Mouse (Mus musculus): ENCODE measurements around the gene Itfg1.
"Not testable (repeated sequence)": the region's sequence is repeated elsewhere in the genome, so short reads cannot be mapped to it uniquely, and the experiment has no call there.

The Itfg1 gene

GRCm38 (mm10) chr8:85840657-85841488 lies at the start of gene Itfg1, which contains the start of gene Phkb:
TSS of gene Itfg1 (minus strand) at chr8:85840921.
TSS of gene Phkb (plus strand) at chr8:85840959.
- in situ Hi-C loops (cut with MboI, MseI), result no loop called here

DNA sequence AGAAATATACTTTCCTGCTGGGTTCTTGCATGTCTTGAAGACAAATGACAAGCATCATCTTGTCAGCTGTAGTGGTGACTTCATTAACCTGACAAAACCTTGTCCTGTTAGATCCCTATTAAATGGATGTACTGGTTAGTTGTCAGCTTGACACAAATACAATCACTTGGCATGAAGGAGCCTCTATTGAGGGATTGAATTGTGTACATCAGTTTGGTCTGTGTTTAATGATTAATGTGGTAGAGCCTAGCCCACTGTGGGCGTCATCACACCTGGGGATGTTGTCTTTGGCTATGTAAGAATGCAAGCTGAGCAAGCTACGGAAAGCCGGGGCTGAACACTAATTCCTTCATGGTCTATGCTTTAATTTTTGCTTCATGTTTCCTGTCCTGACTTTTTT lies 44.1 kb upstream of the Itfg1 start:
- in situ Hi-C loops (cut with MboI, MseI), result no loop called here

GRCm38 (mm10) chr8:85879624-85880023 lies 38.9 kb upstream of the Itfg1 start:
- in situ Hi-C loops (cut with MboI, MseI), result no loop called here

DNA sequence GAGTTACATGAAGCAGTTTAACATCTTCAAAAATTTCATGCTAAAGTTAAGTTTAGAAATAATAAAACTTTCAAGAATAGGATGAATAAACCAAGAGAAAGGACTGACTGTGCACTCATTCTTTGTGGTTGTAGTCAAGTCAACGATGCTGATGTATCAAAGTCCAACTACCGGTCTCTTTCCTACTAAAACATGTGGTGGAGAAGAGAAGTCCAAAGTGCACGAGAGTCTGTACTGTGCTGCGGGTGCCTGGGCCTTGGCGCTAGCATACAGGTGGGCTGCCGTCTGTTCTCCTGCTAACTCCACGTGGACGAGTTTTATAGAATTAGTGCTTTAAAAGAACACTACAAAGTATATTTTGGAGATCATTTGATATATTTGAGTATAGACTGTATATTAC lies 37.3 kb upstream of the Itfg1 start:
- in situ Hi-C loops (cut with MboI, MseI), result no loop called here

DNA sequence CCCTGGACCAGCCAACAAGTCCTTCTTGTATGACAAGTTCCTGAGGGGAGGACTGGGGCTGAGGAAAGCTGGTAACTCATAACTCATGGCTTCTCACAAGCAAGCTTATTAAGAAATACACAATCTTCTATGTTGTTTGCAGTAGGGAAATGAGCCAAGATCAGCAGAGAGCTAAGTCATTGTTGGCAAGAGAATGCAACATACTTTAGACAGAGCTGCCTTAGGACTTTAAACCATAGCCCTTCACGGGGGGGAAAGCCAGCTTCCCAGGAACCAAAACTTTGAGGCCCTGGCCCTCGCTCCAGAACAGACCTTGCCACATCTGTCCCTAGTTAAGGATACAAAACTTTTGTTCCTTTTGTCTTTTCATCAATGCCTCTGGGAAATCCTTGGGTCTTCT lies 30.9 kb upstream of the Itfg1 start:
- in situ Hi-C loops (cut with MboI, MseI), result no loop called here

DNA sequence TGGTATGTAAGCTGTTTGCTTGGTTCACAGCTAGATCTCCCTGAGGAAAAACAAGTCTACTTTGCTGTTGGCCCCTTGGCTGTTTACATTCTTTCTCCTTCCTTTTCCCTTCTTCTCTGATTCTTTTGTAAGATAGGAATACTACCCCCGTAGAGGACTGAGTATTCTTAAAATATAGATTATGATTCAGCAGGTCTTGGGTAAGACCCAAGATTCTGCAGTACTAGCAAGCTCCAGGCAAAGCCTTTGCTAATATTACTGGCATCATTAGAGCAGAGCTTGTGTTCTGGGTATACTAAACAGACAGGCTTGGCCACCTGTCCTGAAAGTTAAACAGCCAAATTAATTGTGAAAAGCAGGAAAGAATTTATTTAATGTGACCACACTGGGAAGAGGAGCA lies 21.7 kb upstream of the Itfg1 start:
- in situ Hi-C loops (cut with MboI, MseI), result loop anchor here in 1 of 2 experiments (10.0 kb wide), 1 partner anchor 358 kb away; no protein-coding TSS in a partner anchor

DNA sequence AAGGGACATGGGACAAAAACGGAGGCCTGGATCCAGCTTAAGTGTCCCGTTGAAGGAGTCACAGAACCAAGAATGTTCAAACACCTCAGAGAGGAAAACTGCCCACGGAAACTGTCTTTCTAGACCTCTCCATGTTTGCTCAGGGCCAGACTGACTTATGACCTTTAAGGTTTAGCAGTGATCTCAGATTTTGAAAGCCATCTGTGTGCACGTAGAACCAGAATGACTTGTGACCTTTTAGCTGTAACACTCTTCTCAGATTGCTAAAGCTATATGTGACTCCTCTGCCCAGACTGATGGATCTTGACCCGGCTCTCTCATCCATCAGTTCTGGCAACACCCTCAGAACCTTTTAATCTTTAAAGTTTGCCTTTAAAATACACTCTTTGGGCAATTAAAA lies 19.9 kb upstream of the Itfg1 start:
- in situ Hi-C loops (cut with MboI, MseI), result loop anchor here in 1 of 2 experiments (10.0 kb wide), 1 partner anchor 356 kb away; no protein-coding TSS in a partner anchor

DNA sequence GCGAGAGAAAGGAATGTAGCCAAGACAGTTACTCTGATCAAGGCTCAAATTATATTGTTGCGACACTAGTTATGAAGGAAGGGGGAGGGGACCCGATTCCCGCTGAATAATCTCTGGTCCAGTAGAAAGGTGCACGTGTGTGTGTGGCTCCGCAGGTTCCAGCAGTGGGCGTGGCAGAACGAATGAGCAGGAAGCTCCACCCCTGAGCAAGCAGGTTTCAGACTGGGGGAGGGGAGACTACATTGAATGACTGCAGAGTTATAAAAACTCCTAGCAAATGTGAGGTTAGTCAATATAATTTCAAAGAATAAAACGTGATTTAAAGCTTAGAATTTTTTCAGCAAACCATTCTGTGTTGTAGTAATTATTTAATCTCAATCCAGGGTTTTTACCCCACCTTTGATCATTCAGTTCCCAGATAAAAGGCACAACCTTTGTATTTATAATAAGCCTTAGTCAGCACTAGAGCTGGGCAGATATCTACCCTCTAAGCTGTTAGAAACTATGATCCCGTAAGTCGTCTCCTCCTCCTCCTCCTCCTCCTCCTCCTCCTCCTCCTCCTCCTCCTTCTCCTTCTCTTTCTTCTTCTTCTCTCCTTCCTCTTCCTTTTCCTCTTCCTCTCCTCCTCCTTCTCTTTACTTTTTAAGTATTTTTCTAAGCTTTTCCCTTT lies 16.6 kb upstream of the Itfg1 start:
- in situ Hi-C loops (cut with MboI, MseI), result not testable (repeated sequence)

- in situ Hi-C loops (cut with MboI, MseI), result no loop called here
Measured at GRCm38 (mm10) chr8:85854220-85855123, 13.8 kb upstream of the Itfg1 start.

DNA sequence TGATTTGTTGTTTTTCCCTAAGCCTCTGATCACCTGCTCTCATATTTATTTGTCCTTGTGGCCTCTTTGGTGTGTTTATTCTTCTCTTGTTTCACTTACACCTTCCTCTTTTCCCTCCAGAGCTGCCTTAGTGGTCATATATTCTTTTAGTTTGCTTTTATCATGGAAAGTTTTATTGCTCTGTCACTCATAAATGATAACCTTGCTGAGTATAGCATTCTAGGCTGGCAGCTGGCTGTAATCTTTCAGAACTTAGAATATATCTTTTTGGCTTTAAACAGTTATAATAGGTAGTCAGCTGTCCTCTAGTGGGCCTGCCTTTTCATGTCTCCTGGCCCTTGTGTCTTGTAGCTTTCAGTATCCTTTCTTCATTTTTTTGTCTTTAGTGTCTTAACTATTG lies 5.2 kb upstream of the Itfg1 start:
- in situ Hi-C loops (cut with MboI, MseI), result no loop called here

DNA sequence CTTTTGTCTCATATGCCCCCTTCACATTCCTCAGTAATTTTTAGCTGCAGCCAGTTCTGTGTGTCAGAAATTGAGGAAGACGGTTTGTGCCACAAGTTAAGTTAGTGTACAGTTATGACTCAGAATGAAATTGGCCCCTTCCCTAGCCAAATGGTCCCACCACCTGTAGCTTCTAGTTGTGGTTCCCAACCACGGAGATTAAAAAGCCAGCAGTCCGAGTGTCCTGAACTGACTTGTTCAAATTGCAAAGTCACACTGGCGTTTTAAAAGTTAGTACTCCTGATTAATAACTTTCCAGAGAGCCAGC lies 721 bp upstream of the Itfg1 start:
- in situ Hi-C loops (cut with MboI, MseI), result no loop called here

DNA sequence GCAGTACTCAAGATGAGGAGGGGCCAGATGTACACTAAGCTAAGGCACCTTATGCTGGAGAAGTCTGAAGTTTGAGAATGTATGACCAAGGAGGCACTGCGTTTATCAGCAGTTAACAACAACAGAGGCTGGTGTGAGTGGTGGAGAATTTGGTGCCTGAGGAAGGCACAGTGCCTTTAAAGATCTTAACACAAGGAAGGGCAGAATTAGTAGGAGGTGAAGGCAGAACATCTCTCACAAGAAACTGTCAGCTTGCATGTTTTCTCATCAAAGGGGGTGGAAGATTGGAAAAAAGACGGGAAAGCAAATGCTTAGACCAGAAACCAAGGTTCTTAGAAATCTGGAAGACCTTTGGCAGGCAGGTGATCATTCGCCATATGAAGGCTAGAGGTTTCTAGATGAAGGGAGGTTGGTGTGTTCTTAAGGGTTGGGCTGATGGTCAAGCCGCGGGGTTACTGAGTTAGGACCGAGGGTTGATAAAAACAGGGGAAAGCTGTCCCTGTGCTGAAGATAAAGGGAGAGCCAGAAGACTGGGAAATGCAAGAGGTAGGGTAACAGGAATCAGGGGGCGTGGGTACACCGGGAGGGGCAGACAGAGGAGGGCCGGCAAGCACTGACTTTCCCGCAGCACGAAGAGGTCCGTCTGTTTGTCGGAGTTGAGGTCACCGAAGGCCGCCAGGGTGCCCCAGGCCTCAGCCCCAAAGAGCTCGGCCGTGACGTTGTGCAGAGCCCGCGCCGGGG lies 635 bp downstream of the Itfg1 start:
- in situ Hi-C loops (cut with MboI, MseI), result loop anchor here in 1 of 2 experiments (5.0 kb wide), 1 partner anchor 1077 kb away; no protein-coding TSS in a partner anchor

DNA sequence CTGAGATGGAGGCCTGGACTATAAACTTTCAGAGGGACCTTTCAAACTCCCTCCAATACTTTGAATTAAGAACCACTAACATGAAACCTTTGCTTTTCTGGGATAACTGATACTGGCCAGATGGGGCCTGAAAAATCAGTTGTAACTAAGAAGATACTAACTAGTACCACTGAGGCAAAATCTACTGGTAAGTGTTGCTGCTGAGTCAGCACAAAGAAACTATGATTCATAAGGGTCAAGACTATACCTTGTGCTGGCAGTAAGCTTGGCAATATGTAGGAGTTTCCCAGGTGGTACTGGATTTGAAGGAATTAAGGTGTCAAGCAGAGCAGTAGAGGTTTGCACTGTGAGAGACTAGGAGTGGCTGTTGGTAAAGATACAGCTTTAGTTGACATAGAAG lies 27.1 kb downstream of the Itfg1 start:
- in situ Hi-C loops (cut with MboI, MseI), result no loop called here

GRCm38 (mm10) chr8:85801408-85801807 lies 39.3 kb downstream of the Itfg1 start:
- in situ Hi-C loops (cut with MboI, MseI), result no loop called here

GRCm38 (mm10) chr8:85800164-85800563 lies 40.6 kb downstream of the Itfg1 start:
- in situ Hi-C loops (cut with MboI, MseI), result no loop called here

GRCm38 (mm10) chr8:85796392-85796791 lies 44.3 kb downstream of the Itfg1 start:
- in situ Hi-C loops (cut with MboI, MseI), result not testable (repeated sequence)

DNA sequence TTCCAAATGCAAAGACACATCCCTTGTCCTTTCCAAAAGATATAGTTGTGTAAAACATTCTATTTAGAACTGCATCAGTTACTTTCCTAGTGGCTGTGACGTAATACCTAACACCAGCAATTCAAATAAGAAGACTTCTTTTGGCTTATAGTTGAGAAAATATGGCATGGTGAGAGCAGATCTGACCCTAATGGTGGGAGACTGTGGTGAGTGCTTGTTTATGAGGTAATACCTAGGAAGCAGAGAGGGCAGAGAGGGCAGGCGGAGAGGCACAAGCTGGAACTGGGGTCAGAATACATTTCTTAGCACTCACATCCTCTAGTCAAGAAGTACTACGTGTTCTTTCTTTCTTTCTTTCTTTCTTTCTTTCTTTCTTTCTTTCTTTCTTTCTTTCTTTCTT lies 52.4 kb downstream of the Itfg1 start:
- in situ Hi-C loops (cut with MboI, MseI), result no loop called here

DNA sequence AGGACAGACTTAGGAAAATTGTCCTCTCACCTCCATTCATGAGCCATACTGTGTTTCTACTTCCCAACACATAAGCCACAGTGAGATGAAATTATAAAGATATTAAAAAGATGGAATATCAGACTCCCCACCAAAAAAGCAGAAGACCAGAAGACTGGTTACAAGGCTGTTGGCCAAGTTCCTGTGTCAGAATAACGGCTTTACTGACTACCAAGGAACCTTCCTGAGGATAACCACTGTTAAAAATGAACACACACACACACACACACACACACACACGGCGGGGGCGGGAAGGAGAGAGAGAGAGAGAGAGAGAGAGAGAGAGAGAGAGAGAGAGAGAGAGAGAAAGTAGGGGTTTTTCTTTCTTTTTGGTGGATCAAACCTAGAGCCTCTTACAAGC lies 52.8 kb downstream of the Itfg1 start:
- in situ Hi-C loops (cut with MboI, MseI), result no loop called here

GRCm38 (mm10) chr8:85785506-85785905 lies 55.2 kb downstream of the Itfg1 start:
- in situ Hi-C loops (cut with MboI, MseI), result no loop called here

DNA sequence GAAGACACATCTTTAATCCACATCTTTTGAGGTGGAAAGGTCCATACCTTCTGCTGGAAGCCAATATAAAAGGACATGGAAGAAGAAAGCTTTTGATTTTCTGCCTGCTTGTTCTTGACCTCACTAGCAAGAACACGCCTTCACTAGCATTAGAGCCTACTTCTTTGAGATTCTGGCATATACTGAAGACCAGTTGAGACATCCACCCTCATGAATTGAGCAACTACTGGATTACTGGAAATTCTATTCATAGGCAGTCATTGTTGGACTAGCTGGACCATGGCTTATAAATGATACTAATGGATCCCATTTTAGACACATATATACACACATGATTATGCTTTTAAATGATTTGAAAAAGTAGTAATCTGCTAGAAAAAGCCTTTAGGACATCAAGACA lies 56.9 kb downstream of the Itfg1 start:
- in situ Hi-C loops (cut with MboI, MseI), result no loop called here

DNA sequence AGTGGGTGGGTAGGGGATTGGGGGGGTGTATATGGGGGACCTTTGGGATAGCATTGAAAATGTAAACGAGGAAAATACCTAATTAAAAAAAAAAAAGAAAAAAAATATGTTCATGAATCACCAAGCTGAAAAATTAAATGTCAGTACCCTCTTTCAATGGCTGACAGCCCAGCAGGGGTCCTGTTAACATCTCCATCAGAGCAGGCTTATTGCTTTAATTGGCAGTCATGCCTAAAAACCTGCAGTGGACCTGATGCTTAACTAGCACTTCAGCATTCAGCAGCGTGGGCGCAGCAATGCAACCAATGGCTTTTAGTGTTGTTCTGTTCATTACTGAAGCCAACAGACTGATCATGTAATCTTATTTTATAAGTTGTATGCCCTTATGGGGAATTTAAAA lies 60.6 kb downstream of the Itfg1 start:
- in situ Hi-C loops (cut with MboI, MseI), result no loop called here
